Mouse (Mus musculus) embryonic facial prominence, embryonic 12.5 days (tissue): ENCODE results near the gene Trmt2b. TPM values are rescaled to one million over a fixed set of nuclear protein-coding genes. Genes with fewer than 3 reads are reported as not detected.
"Not testable (repeated sequence)": the region's sequence is repeated elsewhere in the genome, so short reads cannot be mapped to it uniquely, and the experiment has no call there.

Source experiments
- ATAC-seq: fragments of 200-750 bp; cut with Nextera tagmentation; 2 replicates; pipeline ENCODE4 v1.8.0; 2017; ENCODE audit not compliant: insufficient number of reproducible peaks, insufficient read depth, low FRiP score, low TSS enrichment
- H3K27ac ChIP-seq: fragments of 300-500 bp; sonication (generic); 2 replicates; pipeline ENCODE4 v1.5.1; 2016; ENCODE audit warnings: mild to moderate bottlenecking
- H3K27me3 ChIP-seq: fragments of 300-500 bp; sonication (generic); 2 replicates; pipeline ENCODE4 v1.6.1; 2016; ENCODE audit warnings: mild to moderate bottlenecking, moderate library complexity
- H3K36me3 ChIP-seq: fragments of 300-500 bp; sonication (generic); 2 replicates; pipeline ENCODE4 v1.6.1; 2016; ENCODE audit warnings: mild to moderate bottlenecking
- H3K4me1 ChIP-seq: fragments of 300-500 bp; sonication (generic); 2 replicates; pipeline ENCODE4 v1.6.1; 2016
- H3K4me2 ChIP-seq: fragments of 300-500 bp; sonication (generic); replicated peaks from 2 replicates; pipeline ENCODE4 v1.6.1; 2016; ENCODE audit warnings: mild to moderate bottlenecking, moderate library complexity
- H3K4me3 ChIP-seq: fragments of 300-500 bp; sonication (generic); 2 replicates; pipeline ENCODE4 v1.5.1; 2016; ENCODE audit warnings: mild to moderate bottlenecking
- H3K9ac ChIP-seq: fragments of 300-500 bp; sonication (generic); 2 replicates; pipeline ENCODE4 v1.6.1; 2016; ENCODE audit warnings: mild to moderate bottlenecking, moderate library complexity
- H3K9me3 ChIP-seq: fragments of 300-500 bp; sonication (generic); 2 replicates; pipeline ENCODE4 v1.6.1; 2016; ENCODE audit warnings: mild to moderate bottlenecking, moderate library complexity
- WGBS: fragments of 180-500 bp; shearing (Covaris S2); methylation state at CpG from one replicate; pipeline ENCODE4 v1.1.7; 2016; 5-methylcytosine and 5-hydroxymethylcytosine counted together
- polyA plus RNA-seq: library from polyadenylated mRNA; unstranded; fragments of >200 nt; fragmentation: Nextera tagmentation; extraction: Ambion mirVana; gene quantifications from 2 replicates; pipeline ENCODE4 v1.2.1, GENCODE M21; 2016

The Trmt2b gene
- polyA plus RNA-seq, result 10.3 and 11.5 TPM in 2 replicates

DNA sequence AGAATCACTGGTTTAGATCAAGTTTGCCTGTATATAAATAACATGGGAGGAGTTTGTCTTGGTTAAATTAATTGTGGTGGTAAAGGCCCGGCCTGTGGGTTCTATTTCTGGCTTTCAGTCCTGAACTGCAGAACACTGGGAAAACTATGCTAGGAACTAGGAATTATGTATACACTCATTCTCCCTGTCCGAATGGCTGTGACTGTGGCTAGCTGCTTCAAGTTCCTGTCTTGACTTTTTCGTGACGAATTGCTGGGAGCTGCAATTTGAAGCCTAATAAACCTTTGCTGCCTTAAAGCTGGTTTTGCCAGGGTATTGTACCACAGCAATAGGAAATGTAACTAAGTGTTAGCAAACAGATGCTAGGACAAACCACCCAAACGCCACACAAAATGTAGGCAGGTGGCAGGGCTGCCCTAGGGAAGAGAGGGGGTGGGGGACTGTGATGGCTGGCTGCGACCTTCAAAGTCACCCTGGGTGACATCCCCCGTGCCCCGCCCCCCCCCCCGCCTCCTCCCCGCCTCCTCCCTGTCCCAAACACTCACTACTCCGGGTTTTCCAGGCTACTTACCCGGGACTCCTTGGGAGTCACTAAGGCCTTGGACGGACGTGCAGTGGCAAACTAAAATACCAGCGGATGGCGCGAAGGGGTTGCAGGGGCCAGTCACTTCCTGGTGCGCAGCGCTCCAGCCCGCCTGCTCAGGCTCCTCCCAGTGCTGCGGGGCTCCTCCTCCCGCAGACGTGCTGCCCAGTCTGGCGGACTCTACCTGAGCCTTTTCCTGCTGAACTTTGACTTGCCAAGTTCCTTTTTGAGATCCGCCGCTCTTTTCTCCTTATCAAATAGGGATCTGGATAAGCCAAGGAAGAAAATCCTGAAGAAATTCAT is at the start of gene Trmt2b:
Gene Trmt2b (minus strand): TSS at position 710 of the 886 bp plus-strand sequence.
- 21% methylated on average over 23 of the region's 26 CpGs for WGBS
- no peak within 1 kb of the TSS for H3K9ac ChIP-seq
- no peaks in the 10 kb centered on the region for H3K36me3 ChIP-seq
- H3K27me3 ChIP-seq, result no peaks in the 10 kb centered on the region
- no peaks in the 10 kb centered on the region for H3K9me3 ChIP-seq
- no peaks in the 10 kb centered on the region for H3K4me1 ChIP-seq
- peak; percentile 86 for ATAC-seq
- H3K4me2 ChIP-seq, result peak within 1 kb of the TSS; percentile 41
- peak within 1 kb of the TSS; percentile 37 for H3K4me3 ChIP-seq
- peak within 1 kb of the TSS; percentile 79 for H3K27ac ChIP-seq

GRCm38 (mm10) chrX:134319153-134319932 is 42.6 kb upstream of the Trmt2b start:
- no peak overlapping the region for H3K4me2 ChIP-seq
- no peaks in the 10 kb centered on the region for H3K4me1 ChIP-seq
- ATAC-seq, result no peak
- no peak overlapping the region for H3K27ac ChIP-seq
- H3K9me3 ChIP-seq, result no peaks in the 10 kb centered on the region
- H3K36me3 ChIP-seq, result peaks cover 2% of the 10 kb centered on the region; the same call in 1 of the 2 replicates
- H3K27me3 ChIP-seq, result no peaks in the 10 kb centered on the region
- no peak overlapping the region for H3K9ac ChIP-seq
- WGBS, result 81% methylated on average over 2 of the region's 2 CpGs
- no peak overlapping the region for H3K4me3 ChIP-seq

- WGBS, result 81% methylated on average over 7 of the region's 7 CpGs
- H3K9me3 ChIP-seq, H3K27ac ChIP-seq, H3K4me1 ChIP-seq, H3K27me3 ChIP-seq, H3K4me2 ChIP-seq, H3K9ac ChIP-seq, H3K4me3 ChIP-seq, H3K36me3 ChIP-seq, ATAC-seq: not testable (repeated sequence)
These were observed 34.4 kb upstream of the Trmt2b start for GRCm38 (mm10) chrX:134311193-134311592.

- Histone ChIP-seq H3K4me3 (peak overlapping the region; percentile 40), H3K4me2 (peak overlapping the region; percentile 44), H3K9ac (0 out of 2 replicates have a peak overlapping the region, but pooled peaks have one; percentile 15), H3K27me3 (no peaks in the 10 kb centered on the region), H3K36me3 (no peaks in the 10 kb centered on the region), H3K4me1 (no peaks in the 10 kb centered on the region), H3K27ac (no peak overlapping the region), H3K9me3 (no peaks in the 10 kb centered on the region)
- 14% methylated on average over 9 of the region's 9 CpGs for WGBS
- ATAC-seq, result peak; percentile 67; the same call in 1 of the 2 replicates
These were observed 31.5 kb upstream of the Trmt2b start for GRCm38 (mm10) chrX:134308275-134308634.

DNA sequence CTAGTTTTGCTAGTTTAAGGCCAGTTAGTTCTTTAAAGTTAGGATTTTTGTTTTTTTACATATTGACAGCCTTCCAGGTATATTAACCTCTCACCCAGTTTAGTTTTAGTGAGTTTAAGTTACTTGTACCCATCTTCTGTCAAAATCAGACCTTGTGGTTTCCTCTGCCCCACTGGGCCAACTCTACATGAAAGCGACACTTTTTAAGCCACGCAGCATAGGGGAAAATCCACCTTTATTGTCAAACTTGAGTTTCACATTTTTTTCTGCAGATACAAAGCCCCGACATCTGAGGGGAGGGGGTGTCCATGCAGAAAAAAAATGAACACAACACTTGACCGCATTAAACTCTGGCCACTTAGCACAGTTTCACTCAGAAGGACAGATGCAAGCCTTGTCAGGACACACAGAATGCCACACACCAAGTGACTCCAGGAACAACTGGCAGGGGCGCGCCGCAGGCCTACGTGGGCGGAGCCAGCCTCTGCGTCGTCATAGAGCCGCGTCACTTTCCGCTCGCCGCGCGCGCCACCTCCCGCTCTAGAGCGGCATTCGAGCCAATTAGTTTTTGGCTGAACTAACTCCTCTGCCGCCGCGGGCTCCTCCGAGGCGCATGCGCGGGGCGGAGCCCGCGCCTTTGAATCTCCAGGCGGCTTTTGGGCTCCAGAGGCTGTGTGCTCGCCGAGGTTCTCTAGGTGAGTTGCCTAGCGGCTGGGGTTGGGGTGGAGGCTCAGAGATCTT is 30.9 kb upstream of the Trmt2b start, which contains the start of gene Cenpi:
Gene Cenpi (plus strand): TSS at position 551 of the 741 bp plus-strand sequence.
- H3K4me3 ChIP-seq, result peak within 1 kb of the TSS; percentile 40
- H3K4me1 ChIP-seq, result no peaks in the 10 kb centered on the region
- H3K27ac ChIP-seq, result 0 out of 2 replicates have a peak within 1 kb of the TSS, but pooled peaks have one; percentile 36
- 0 out of 2 replicates have a peak within 1 kb of the TSS, but pooled peaks have one; percentile 30 for H3K9ac ChIP-seq
- H3K4me2 ChIP-seq, result peak within 1 kb of the TSS; percentile 44
- WGBS, result 21% methylated on average over 36 of the region's 36 CpGs
- H3K36me3 ChIP-seq, result no peaks in the 10 kb centered on the region
- H3K27me3 ChIP-seq, result no peaks in the 10 kb centered on the region
- no peaks in the 10 kb centered on the region for H3K9me3 ChIP-seq
- peak; percentile 90 for ATAC-seq

DNA sequence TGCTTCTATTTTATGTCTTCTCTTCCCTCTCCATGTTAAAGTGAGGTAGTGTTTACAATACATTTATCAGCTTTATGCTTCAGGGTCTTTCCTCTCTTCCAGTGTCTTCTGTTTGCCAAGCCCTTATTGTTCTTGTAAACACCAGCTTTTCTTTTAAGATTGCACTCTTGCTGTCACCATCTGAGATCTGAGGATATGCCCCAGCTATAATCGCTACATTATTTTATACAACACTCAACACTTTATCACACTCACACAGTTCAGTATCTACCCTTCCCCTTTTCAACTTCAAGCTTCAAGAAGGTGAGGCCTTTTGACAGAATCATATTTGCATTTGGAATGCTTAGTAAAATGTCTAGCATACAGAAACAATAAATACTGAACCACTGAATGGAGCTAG is 26.5 kb upstream of the Trmt2b start:
- Histone ChIP-seq H3K9me3 (no peaks in the 10 kb centered on the region), H3K4me2 (no peak overlapping the region), H3K4me3 (no peak overlapping the region), H3K27me3 (no peaks in the 10 kb centered on the region; the same call in 1 of the 2 replicates), H3K9ac (no peak overlapping the region), H3K4me1 (no peaks in the 10 kb centered on the region), H3K36me3 (no peaks in the 10 kb centered on the region), H3K27ac (no peak overlapping the region)
- ATAC-seq, result no peak
- WGBS, result 94% methylated on average over 1 of the region's 1 CpGs

DNA sequence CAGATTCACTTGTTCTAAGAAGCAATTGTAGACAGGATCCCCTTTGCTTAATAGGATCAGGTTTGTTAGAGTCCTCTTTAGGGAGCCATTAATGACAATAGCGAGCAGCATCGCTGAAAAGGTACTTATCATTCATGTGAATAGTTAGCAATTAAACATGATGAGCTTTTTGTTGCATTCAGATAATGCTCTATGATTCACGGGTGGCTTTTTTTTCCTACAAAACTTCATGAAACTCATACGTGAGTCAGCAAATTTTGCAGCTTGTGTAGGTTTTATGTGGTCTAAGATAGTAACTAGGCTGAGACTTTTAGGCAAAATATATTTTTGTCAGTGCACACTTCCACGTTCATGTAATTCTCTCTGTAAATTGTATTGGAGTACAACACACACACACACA is 23.4 kb upstream of the Trmt2b start:
- 68% methylated on average over 5 of the region's 5 CpGs for whole genome bisulfite sequencing
- Histone ChIP-seq H3K36me3 (no peaks in the 10 kb centered on the region), H3K27me3 (no peaks in the 10 kb centered on the region; the same call in 1 of the 2 replicates), H3K9me3 (no peaks in the 10 kb centered on the region), H3K4me3 (no peak overlapping the region), H3K27ac (no peak overlapping the region), H3K9ac (no peak overlapping the region), H3K4me1 (no peaks in the 10 kb centered on the region), H3K4me2 (no peak overlapping the region)
- no peak for ATAC-seq

DNA sequence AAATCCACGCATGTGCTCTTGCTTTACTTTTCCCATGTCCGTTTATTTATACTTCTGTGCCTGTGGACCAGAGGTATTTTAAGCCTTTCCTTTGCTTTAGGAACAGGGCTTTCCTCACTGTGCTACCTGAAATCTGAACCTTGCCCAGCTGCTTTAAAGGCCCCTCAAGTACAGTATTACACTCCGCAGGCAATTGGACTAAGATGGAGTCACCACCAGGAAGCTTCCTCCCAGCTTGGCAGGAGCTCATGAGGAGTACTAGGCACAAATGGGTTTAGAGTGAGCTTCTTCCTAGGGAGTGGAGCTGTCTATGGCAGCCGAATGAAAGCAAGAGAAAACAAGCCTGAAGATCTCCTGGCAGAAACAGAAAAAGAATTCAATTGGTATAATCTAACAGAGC is 20.4 kb upstream of the Trmt2b start:
- no peaks in the 10 kb centered on the region for H3K9me3 ChIP-seq
- peak overlapping the region; percentile 55 for H3K4me2 ChIP-seq
- H3K9ac ChIP-seq, result no peak overlapping the region
- no peak for ATAC-seq
- H3K4me1 ChIP-seq, result no peaks in the 10 kb centered on the region
- H3K27me3 ChIP-seq, result peaks cover 5% of the 10 kb centered on the region
- H3K4me3 ChIP-seq, result peak overlapping the region; percentile 47
- H3K27ac ChIP-seq, result no peak overlapping the region
- WGBS, result 28% methylated on average over 4 of the region's 4 CpGs
- H3K36me3 ChIP-seq, result no peaks in the 10 kb centered on the region

GRCm38 (mm10) chrX:134296737-134297136 is 20.0 kb upstream of the Trmt2b start:
- Histone ChIP-seq H3K4me3 (peak overlapping the region; percentile 47), H3K4me1 (no peaks in the 10 kb centered on the region), H3K9me3 (no peaks in the 10 kb centered on the region), H3K9ac (peak overlapping the region; percentile 24; the same call in 1 of the 2 replicates), H3K4me2 (peak overlapping the region; percentile 55), H3K36me3 (no peaks in the 10 kb centered on the region), H3K27me3 (peaks cover 5% of the 10 kb centered on the region), H3K27ac (no peak overlapping the region)
- WGBS, result 19% methylated on average over 7 of the region's 7 CpGs
- ATAC-seq, result no peak

DNA sequence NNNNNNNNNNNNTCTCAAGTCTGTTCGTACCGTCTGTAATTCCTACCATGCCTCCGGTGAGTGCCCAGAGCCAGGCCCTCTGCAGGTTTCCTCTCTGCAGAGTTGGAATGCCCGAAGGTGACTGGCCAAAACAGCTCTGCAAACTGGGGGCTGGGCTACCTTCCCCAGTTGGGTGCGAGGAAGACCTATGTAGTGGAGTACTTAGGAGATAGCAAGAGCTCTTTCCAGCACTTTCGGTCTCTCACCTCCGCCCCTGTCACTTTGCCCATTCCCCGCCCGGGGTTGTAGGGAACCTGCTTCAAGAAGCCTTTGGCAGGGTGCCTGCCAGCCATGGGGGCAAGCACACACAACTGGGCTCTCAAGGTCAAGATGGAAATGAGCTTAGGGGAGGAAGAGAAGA is 19.5 kb upstream of the Trmt2b start:
- 36% methylated on average over 9 of the region's 9 CpGs for WGBS

DNA sequence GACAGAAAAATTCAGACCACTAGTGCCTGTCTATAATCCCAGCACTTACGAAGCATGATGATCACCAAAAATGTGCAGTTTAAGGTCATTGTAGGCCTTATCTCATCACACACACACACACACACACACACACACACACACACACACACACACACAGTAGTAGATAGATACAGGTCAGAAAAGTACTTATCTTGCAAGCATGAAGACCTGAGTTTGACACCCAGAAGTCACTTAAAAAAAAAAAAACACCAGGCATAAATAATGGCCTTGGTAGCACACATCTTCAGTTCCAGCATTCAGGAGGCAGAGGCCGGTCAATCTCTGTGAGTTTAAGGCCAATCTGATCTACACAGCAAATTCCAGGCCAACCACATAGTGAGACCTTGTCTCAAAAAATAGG is 10.5 kb upstream of the Trmt2b start:
- Histone ChIP-seq H3K27me3 (no peaks in the 10 kb centered on the region), H3K9me3 (no peaks in the 10 kb centered on the region), H3K4me1 (no peaks in the 10 kb centered on the region), H3K36me3 (no peaks in the 10 kb centered on the region), H3K4me2 (no peak overlapping the region), H3K27ac (no peak overlapping the region), H3K9ac (no peak overlapping the region), H3K4me3 (no peak overlapping the region)
- 88% methylated on average over 2 of the region's 2 CpGs for WGBS
- ATAC-seq, result no peak

More for the DNA sequence above, 19.5 kb upstream of the Trmt2b start:
- Histone ChIP-seq H3K4me3 (peak overlapping the region; percentile 47), H3K9ac (peak overlapping the region; percentile 24; the same call in 1 of the 2 replicates), H3K9me3 (no peaks in the 10 kb centered on the region), H3K27ac (no peak overlapping the region), H3K4me2 (peak overlapping the region; percentile 55), H3K36me3 (no peaks in the 10 kb centered on the region), H3K27me3 (peaks cover 5% of the 10 kb centered on the region), H3K4me1 (no peaks in the 10 kb centered on the region)
- ATAC-seq, result no peak
